Mouse (Mus musculus) T-helper 2 cell (primary cell): ENCODE data around the gene Hoxa4.

ENCODE experiments used
- in situ Hi-C: fragments of 300-600 bp; cut with MboI, MseI; formaldehyde crosslinking; loops from one replicate; pipeline ENCODE4 v1.15.1; 2025; ENCODE audit warnings: high pct_unique_total_duplicates

Gene Hoxa4

DNA sequence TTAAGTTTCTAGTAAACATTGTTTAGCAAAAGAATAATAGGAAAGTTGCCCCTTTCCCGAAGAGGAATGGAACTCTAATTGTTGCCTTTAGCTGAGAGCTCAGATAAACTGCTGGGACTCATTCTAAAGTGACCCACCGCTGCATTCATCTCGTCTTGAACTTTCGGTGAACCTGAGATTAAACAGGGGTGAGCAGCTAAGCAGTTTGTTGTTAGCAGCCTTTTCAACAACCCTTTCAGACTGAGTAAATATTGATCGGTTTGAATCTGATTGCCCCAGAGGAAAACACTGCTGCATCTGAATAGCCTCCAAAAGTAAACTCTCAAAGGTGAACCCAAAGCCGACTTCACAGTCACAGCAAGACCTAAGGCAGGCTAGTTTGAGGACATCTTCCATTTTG is 38.3 kb downstream of the Hoxa4 start:
- in situ Hi-C loops, result loop anchor here (10.0 kb wide), 1 partner anchor 138 kb away; the partner anchor contains the start of gene Skap2

DNA sequence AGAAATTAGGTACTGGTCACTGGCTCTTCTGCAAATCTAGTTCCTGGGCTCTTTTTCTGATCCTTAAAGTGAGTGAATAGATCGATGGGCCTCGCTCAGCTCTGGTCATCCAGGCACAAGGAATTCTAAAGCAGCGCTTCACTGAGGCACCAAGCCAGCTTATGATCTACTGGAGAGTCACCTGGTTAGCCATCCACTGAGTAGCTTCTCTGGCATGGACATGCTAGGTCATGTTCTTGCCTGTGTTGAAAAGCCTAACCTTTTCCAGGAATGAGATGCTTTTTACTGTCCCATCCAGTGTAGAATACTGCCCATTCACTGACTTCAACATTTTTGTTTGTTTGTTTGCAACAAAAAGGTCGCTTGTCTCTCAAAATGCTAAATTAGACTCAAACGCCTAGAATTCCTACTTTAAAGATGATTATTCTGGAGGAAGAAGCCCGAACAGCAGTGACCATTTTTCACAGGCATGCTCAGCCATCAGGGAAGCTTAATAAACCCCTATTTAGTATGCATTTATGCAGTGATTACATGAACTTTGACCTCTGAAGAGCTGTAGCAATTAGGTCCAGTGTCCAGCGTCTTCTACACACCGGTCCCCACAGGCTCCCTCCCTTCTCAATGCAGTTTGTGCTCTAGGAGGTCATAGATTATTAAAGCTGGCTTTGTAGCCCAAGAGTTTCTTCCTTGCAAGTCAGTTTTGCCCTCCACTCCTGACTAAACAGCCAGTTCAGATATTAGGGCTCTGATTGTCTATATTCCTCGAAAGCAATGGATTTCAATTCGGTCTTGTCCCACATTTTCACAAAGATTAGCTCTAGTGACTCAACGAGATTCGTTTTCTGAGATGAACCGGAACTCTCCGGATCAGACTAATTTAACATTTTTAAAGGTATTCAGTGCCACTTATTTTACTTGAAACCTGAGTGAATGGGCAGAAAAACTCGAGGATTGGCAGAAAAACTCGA is 39.0 kb downstream of the Hoxa4 start:
- in situ Hi-C loops, result loop anchor here (10.0 kb wide), 1 partner anchor 138 kb away; the partner anchor contains the start of gene Skap2

DNA sequence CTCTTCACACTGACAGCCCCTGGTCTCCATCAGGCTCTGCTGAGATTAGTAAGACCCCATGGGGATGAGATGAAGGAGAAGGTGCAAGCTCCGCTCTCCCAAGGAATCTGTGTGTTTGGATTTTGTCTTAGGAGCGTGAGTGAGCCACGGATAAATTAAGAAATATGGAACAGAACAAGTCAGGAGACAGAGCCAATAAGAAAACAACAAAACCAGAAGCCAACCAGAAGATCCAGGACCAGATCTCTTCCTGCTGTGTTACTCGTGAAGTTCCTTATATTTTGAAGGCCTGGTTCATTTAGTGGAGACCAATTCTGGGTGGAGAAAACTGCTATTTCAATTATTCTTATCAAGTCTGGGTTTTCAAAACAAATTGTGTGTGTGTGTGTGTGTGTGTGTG is 40.0 kb downstream of the Hoxa4 start:
- in situ Hi-C loops, result loop anchor here (10.0 kb wide), 1 partner anchor 137 kb away; the partner anchor contains the start of gene Skap2

DNA sequence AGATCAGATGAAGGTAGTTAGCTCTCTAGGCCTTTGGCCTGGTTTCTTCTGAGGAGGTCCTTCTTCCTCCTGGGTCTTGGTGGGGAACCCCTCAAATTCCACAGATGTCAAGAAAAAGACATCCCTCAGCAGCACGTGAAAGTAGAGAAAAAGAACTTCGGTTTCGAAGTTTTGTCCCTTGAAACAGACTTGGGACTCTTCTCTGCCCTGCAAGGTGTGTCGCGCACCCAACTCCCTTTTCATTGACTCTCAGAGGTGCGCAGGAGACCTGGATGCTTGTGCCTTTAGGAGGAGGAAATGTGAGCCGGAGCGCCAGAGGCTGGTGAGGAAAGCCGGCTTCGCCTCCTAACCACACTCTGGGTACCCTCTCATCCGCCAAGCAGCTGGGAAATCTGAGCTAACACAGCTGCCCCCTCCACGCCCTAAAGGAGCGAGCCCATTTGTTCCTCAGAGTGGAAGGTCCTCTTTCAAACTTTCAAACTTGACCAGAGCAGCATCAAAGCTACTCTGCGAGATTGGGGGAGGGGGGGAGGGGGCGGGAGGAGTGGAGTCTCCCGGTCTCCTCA is 41.1 kb downstream of the Hoxa4 start:
- in situ Hi-C loops, result loop anchor here (10.0 kb wide), 1 partner anchor 136 kb away; the partner anchor contains the start of gene Skap2
